Mouse (Mus musculus) mammary gland, adult 2 months (tissue): Measurements from ENCODE around the gene Zfp36. TPM values are rescaled to one million over a fixed set of nuclear protein-coding genes. Genes with fewer than 3 reads are reported as not detected.

Experiments
- polyA plus RNA-seq: library from polyadenylated mRNA; depleted of rRNA; stranded (reverse); fragments of >200 nt; gene quantifications from 2 replicates; pipeline ENCODE4 v1.2.3, GENCODE M21; 2012; ENCODE audit warnings: low replicate concordance; rRNA removed

Gene Zfp36
- polyA plus RNA-seq, result 63.8 and 131 TPM in 2 replicates

GRCm38 (mm10) chr7:28380237-28381016, at the start of gene Zfp36:
Gene Zfp36, minus strand, starts transcription at chr7:28380253.

DNA sequence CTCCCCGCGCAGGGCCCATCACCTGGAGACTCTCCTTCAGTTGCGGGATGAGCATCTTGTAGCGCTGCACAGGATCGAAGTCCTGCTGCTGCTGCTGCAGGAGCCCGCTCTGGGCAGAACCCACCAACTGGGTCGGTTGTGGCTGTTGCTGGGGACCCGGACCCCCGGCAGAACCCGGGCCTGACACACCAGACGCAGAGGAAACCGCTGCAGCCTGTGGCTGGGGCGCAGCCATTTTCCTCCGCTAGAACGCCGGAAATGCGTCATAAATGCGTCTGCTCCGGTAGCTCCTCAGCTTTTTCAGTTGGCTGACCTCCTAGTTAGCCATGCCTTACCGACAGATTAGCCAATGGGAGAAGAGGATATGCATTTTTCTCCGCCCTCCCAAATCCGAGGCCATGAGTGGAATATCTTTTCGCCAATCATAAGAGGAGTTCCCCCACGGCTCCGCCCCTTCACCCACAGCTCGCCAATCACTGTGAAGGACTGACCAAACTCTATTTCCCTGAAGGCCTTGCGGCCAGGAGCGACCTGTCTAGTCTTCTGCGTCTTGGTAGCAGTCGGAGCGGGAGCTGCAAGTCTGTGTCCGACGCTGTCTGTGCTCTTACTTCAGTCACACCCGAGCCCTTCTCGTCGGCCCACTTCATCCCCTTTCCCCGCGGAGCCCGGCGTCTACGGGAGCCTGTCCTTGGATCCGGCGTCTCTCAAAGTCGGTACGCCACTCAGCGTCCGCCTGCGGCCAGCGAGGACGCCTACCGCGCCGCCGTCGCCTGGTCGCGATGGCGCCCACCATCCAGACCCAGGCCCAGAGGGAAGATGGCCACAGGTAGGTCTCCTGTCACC, 12.6 kb upstream of the Zfp36 start, which contains the start of the genes Med29 and Paf1:
TSS of gene Med29 (minus strand) at position 280 of the 843 bp plus-strand sequence.
TSS of gene Paf1 (plus strand) at position 523 of the 843 bp plus-strand sequence.

GRCm38 (mm10) chr7:28372251-28373108, 7.6 kb downstream of the Zfp36 start, which contains the start of gene Plekhg2:
Gene Plekhg2, minus strand, starts transcription at chr7:28372599.

DNA sequence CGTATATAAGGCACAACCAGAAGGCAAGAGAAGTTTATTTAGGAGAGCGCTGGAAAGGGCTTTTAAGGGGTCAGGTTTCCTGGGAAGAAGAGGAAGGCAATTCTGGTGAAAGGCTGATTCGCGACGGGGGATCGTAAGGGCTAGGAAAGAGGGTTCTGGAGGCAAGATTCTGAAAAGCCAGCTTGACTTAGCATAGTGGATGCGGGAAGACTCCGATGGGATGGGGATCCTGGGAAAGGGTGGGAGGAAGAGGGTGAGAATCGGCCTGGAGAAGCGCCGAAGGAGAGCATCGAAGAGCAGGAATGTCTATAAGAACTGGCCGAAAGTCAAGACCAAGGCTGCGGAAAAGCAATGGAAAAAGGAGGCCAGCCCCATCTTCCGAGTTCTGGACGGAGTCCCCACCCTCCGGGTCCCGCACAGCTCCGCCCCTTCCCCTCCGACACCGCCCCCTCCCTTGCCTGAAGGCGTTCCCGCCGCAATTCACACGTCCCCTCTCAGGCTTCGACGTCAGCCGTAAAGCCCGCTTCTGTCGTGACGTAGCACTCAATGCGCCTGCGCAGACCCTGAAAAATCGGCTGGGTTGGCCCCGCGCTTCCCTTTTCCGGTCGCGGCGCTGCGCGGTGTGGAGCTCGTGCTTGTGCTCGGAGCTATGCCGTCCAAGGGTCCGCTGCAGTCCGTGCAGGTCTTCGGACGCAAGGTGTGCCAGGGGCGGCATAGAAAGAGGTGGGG, 29.7 kb downstream of the Zfp36 start, which contains the start of gene Rps16:
TSS of gene Rps16 (plus strand) at position 498 of the 729 bp plus-strand sequence.

DNA sequence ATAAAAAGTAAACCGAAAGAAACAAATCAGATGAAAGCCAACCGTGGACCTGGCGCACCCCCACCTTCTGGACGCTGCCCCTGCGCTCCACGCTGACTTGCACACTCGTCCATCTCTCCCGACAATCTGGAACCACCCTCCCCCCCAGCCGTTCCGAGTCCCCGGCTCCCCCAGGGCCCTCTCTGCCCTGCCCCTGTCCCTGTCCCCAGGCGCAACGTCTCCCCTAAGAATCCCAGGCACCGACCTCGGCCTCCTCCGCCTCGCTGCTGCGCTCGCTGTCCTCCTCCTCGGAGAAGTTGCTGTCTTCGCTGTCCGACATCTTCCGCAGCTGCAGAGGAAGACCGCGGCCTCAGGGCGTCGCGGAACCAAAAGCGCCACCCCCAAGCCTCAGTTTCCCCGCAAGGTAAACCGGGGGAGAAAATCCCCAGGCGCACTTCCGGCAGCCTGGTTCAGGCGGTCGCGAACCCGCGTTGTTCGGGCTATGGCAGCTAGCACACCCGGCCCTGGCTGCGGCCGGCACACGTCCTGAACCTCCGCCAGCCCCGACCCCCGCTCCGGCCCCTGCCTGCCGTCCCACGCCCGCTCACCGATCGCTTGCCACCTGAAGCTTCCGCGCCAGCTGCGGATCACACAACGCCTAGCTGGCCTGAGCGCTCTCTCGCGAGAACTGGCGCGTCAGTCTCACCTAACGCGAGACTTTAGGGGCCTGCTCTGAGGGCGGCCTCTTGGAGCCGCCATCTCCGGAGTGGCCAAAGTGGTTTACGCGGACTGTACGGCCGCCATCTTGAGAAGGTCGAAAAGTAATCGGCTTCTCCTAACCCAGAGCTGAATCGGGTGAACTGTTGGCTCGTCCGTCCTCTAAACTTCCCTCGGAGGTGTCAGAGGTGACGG, 41.7 kb downstream of the Zfp36 start, which contains the start of gene Supt5:
TSS of gene Supt5 (minus strand) at position 639 of the 891 bp plus-strand sequence.

Other genes starting within 250 kb of the Zfp36 start
- gene Fbl, start 210.5 kb downstream of the Zfp36 start, polyA plus RNA-seq, result 32.1 and 36.7 TPM in 2 replicates
- 66.0 and 77.5 TPM in 2 replicates for gene Dyrk1b, start 200.8 kb downstream of the Zfp36 start, polyA plus RNA-seq
- gene Eid2, start 112.4 kb downstream of the Zfp36 start, polyA plus RNA-seq, result 2.6 and 9.5 TPM in 2 replicates
- gene Eid2b, start 102.5 kb downstream of the Zfp36 start, polyA plus RNA-seq, result 7.4 and 19.4 TPM in 2 replicates
- gene Selenov, start 89.1 kb downstream of the Zfp36 start, polyA plus RNA-seq, result not detected in 2 replicates
- gene Dll3, start 78.0 kb downstream of the Zfp36 start, polyA plus RNA-seq, result 0.11 TPM in 1 of 2 replicates, not detected in the other
- gene Timm50, start 68.2 kb downstream of the Zfp36 start, polyA plus RNA-seq, result 90.3 and 103 TPM in 2 replicates
- 114 and 125 TPM in 2 replicates for gene Supt5, start 41.5 kb downstream of the Zfp36 start, polyA plus RNA-seq
- gene Rps16, start 29.6 kb downstream of the Zfp36 start, polyA plus RNA-seq, result 1,024 and 1,255 TPM in 2 replicates
- gene Plekhg2, start 7.7 kb downstream of the Zfp36 start, polyA plus RNA-seq, result 35.6 and 63.3 TPM in 2 replicates
- 54.4 and 58.2 TPM in 2 replicates for gene Med29, start 12.5 kb upstream of the Zfp36 start, polyA plus RNA-seq
- gene Paf1, start 12.7 kb upstream of the Zfp36 start, polyA plus RNA-seq, result 89.1 and 121 TPM in 2 replicates
- gene Gmfg, start 57.2 kb upstream of the Zfp36 start, polyA plus RNA-seq, result 21.0 and 30.6 TPM in 2 replicates
- 3.9 and 9.0 TPM in 2 replicates for gene Lrfn1, start 71.7 kb upstream of the Zfp36 start, polyA plus RNA-seq
- not detected in 2 replicates for gene Ifnl2, start 130.2 kb upstream of the Zfp36 start, polyA plus RNA-seq
- gene Ifnl3, start 142.6 kb upstream of the Zfp36 start, polyA plus RNA-seq, result not detected in 2 replicates
- gene Sycn, start 160.6 kb upstream of the Zfp36 start, polyA plus RNA-seq, result 0.91 TPM in 1 of 2 replicates, not detected in the other
- gene Nccrp1, start 167.0 kb upstream of the Zfp36 start, polyA plus RNA-seq, result 1.0 and 2.2 TPM in 2 replicates
- gene Samd4b, start 217.9 kb upstream of the Zfp36 start, polyA plus RNA-seq, result 94.8 and 122 TPM in 2 replicates
- gene Pak4, start 217.9 kb upstream of the Zfp36 start, polyA plus RNA-seq, result 17.6 and 40.2 TPM in 2 replicates